Mouse (Mus musculus) megakaryocyte, embryonic 14.5 days (primary cell): ENCODE data around the gene Akirin2.

Experiments
- FLI1 ChIP-seq: IDR thresholded peaks from 2 replicates; pipeline ENCODE4 v1.6.1; 2012; ENCODE audit warnings: low read length, inconsistent platforms, mixed read lengths
- GATA1 ChIP-seq: IDR thresholded peaks from 3 replicates; pipeline ENCODE4 v1.6.1; 2012; ENCODE audit warnings: mixed read lengths, low read length, inconsistent platforms, borderline replicate concordance

DNA sequence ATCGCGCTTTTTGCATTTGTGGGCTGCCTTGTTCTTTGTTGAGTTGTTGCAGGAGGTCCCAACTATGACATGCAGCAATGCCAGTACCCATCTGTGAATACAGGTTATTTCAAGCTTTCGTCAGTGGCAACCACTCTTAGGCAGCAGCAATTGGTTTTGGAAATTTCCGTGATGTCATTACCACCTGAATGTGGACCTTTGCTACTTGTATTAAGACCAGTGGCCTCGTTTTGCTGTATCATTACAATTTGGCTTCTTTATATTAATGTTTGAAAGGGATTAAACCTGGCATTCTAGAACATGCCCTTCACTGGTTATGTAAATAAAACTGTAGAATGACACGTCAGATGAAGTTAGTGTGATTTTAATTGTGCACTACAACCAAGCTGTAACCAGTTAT is 15.5 kb downstream of the Akirin2 start:
- no peak for TF ChIP-seq GATA1
- no peak for TF ChIP-seq FLI1
